14 mouse cellular contexts compared by ENCODE assay signal in the genomic region with DNA sequence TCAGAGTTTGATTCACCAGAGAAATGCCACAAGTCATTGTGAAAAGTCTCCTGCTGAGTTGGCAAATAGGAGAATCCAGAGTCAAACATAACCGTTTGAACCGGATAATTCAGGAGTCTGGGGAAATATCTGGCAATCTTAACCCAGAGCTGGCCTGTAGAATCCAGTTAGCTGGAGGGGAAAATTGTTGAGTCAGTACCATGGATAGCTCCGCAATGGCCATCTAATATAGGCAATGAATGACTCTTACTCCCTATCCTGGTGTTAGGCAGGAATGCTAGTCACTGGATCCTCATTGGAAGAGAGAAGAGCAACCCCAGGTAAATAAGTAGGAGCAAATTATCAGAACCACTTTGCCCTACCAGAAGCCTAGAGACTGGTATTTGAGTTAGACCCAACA.
DNase-seq lines count a peak whose midpoint lies in the region; ATAC-seq lines count a peak whose summit lies in the region.
"Had no signal": no experiment of that assay in that cellular context is flagged by ENCODE, and none has a peak within 500 bp of the region (broad histone marks: within the 10 kb centered on the region; RNA-seq: fewer than 3 reads in every experiment).

No protein-coding gene starts in this region.

- H3K36me3 ChIP-seq in hindbrain, embryonic 11.5 days (ENCODE audit: control insufficient read depth, insufficient read depth, low read length): no peaks in the 10 kb centered on the region
- H3K36me3 ChIP-seq in hindbrain, embryonic 13.5 days: no peaks in the 10 kb centered on the region
- no peaks in the 10 kb centered on the region for H3K36me3 ChIP-seq in limb, embryonic 11.5 days (ENCODE audit: control insufficient read depth, insufficient read depth, low read length)
- H3K36me3 ChIP-seq: hindbrain, embryonic 15.5 days; liver, embryonic 12.5 days had no signal

- 56% methylated on average over 3 of the region's 3 CpGs for WGBS in hindbrain, embryonic 11.5 days
- 68% methylated on average over 3 of the region's 3 CpGs for WGBS in hindbrain, embryonic 13.5 days
- WGBS in limb, embryonic 11.5 days: 59% methylated on average over 3 of the region's 3 CpGs

- DNase-seq in hindbrain, embryonic 11.5 days (ENCODE audit: low spot score): peak; percentile 39
- DNase-seq in ES-CJ7 (ENCODE audit: low read depth, low spot score): peak; percentile 29
- peak; percentile 64 for DNase-seq in embryo, embryonic 10 days (ENCODE audit: low spot score)
- DNase-seq in limb, embryonic 11.5 days (ENCODE audit: low spot score): peak; percentile 64
- no peak for DNase-seq in urinary bladder, postnatal 10 days (ENCODE audit: low spot score)
- no peak for DNase-seq in spleen, postnatal 10 days (ENCODE audit: low spot score in 2 of 2)
- no peak for DNase-seq in heart, adult 11 months
- DNase-seq: cerebellum, postnatal 36 days; lung, postnatal 4 days had no signal

- no peaks in the 10 kb centered on the region for H3K4me1 ChIP-seq in hindbrain, embryonic 11.5 days (replicated peaks; ENCODE audit: control insufficient read depth, insufficient read depth, low read length)
- no peaks in the 10 kb centered on the region for H3K4me1 ChIP-seq in hindbrain, embryonic 13.5 days (replicated peaks)
- no peaks in the 10 kb centered on the region for H3K4me1 ChIP-seq in limb, embryonic 11.5 days (ENCODE audit: control insufficient read depth, insufficient read depth, low read length)
- H3K4me1 ChIP-seq: hindbrain, embryonic 15.5 days; liver, embryonic 12.5 days had no signal

- ATAC-seq in hindbrain, embryonic 11.5 days (ENCODE audit: low FRiP score): no peak
- ATAC-seq in hindbrain, embryonic 13.5 days (ENCODE audit: low FRiP score): no peak
- ATAC-seq in limb, embryonic 11.5 days (ENCODE audit: insufficient number of reproducible peaks, low FRiP score, low TSS enrichment, low read depth): no peak
- ATAC-seq: liver, embryonic 12.5 days had no signal

- H3K9me3 ChIP-seq in hindbrain, embryonic 11.5 days (ENCODE audit: control insufficient read depth, low read length): no peaks in the 10 kb centered on the region
- H3K9me3 ChIP-seq in hindbrain, embryonic 13.5 days: 0 out of 2 replicates have a peak, but pooled peaks cover 5% of the 10 kb centered on the region
- no peaks in the 10 kb centered on the region for H3K9me3 ChIP-seq in limb, embryonic 11.5 days (ENCODE audit: control insufficient read depth, low read length)
- H3K9me3 ChIP-seq: hindbrain, embryonic 15.5 days; liver, embryonic 12.5 days had no signal

- H3K4me2 ChIP-seq in hindbrain, embryonic 11.5 days (replicated peaks; ENCODE audit: low read depth, low read length): no peak overlapping the region
- no peak overlapping the region for H3K4me2 ChIP-seq in hindbrain, embryonic 13.5 days
- H3K4me2 ChIP-seq in limb, embryonic 11.5 days (ENCODE audit: low read depth, severe bottlenecking): no peak overlapping the region
- H3K4me2 ChIP-seq: hindbrain, embryonic 15.5 days; liver, embryonic 12.5 days had no signal

- no peak overlapping the region for H3K27ac ChIP-seq in hindbrain, embryonic 11.5 days (ENCODE audit: low read depth, low read length)
- H3K27ac ChIP-seq in hindbrain, embryonic 13.5 days: no peak overlapping the region
- H3K27ac ChIP-seq in limb, embryonic 11.5 days (replicated peaks; ENCODE audit: low read depth, low read length): no peak overlapping the region
- H3K27ac ChIP-seq: hindbrain, embryonic 15.5 days; left cerebral cortex, adult 2 months; liver, embryonic 12.5 days had no signal

- H3K4me3 ChIP-seq in hindbrain, embryonic 11.5 days (ENCODE audit: low read depth, low read length): no peak overlapping the region
- H3K4me3 ChIP-seq in hindbrain, embryonic 13.5 days: no peak overlapping the region
- H3K4me3 ChIP-seq in limb, embryonic 11.5 days (ENCODE audit: low read depth, low read length): no peak overlapping the region
- H3K4me3 ChIP-seq: hindbrain, embryonic 15.5 days; left cerebral cortex, adult 2 months; liver, embryonic 12.5 days; myocyte had no signal

- no peak overlapping the region for H3K9ac ChIP-seq in hindbrain, embryonic 11.5 days (ENCODE audit: low read depth, low read length)
- H3K9ac ChIP-seq in hindbrain, embryonic 13.5 days: no peak overlapping the region
- H3K9ac ChIP-seq in limb, embryonic 11.5 days (ENCODE audit: low read length): no peak overlapping the region
- H3K9ac ChIP-seq: hindbrain, embryonic 15.5 days; liver, embryonic 12.5 days had no signal

- no peaks in the 10 kb centered on the region for H3K27me3 ChIP-seq in hindbrain, embryonic 11.5 days (ENCODE audit: control insufficient read depth, insufficient read depth, low read length)
- no peaks in the 10 kb centered on the region for H3K27me3 ChIP-seq in hindbrain, embryonic 13.5 days
- H3K27me3 ChIP-seq in limb, embryonic 11.5 days (ENCODE audit: control insufficient read depth, insufficient read depth, low read length): no peaks in the 10 kb centered on the region
- H3K27me3 ChIP-seq: hindbrain, embryonic 15.5 days; liver, embryonic 12.5 days had no signal

Comparison
In these comparisons a context has a peak if more than half of its experiments do, and no peak if none do; other contexts are left out.
1. DNase-seq: peak in hindbrain, embryonic 11.5 days (single experiment), ES-CJ7 (single experiment), embryo, embryonic 10 days (single experiment) and limb, embryonic 11.5 days (single experiment); none in urinary bladder, postnatal 10 days (single experiment), spleen, postnatal 10 days (0 of 2) and heart, adult 11 months (single experiment).